Mouse (Mus musculus) lung, postnatal 0 days (tissue): ENCODE results near the gene Map3k7. TPM values are rescaled to one million over a fixed set of nuclear protein-coding genes. Genes with fewer than 3 reads are reported as not detected.

Experiments
- ATAC-seq: fragments of 200-750 bp; cut with Nextera tagmentation; 2 replicates; pipeline ENCODE4 v1.8.0; 2017; ENCODE audit warnings: moderate library complexity
- DNase-seq: peaks from one replicate; pipeline ENCODE4 v3.0.0-alpha.2; 2016; ENCODE audit warnings: low spot score
- H3K27ac ChIP-seq: fragments of 300-500 bp; sonication (generic); 2 replicates; pipeline ENCODE4 v1.5.1; 2014; ENCODE audit warnings: antibody characterized with exemption, mild to moderate bottlenecking, low read length, mixed read lengths
- H3K27me3 ChIP-seq: fragments of 300-500 bp; sonication (generic); replicated peaks from 2 replicates; pipeline ENCODE4 v1.6.1; 2014; ENCODE audit warnings: low read length, mixed read lengths; ENCODE audit not compliant: insufficient read depth
- H3K36me3 ChIP-seq: fragments of 300-500 bp; sonication (generic); 2 replicates; pipeline ENCODE4 v1.6.1; 2014; ENCODE audit warnings: low read length, mixed read lengths; ENCODE audit not compliant: insufficient read depth
- H3K4me1 ChIP-seq: fragments of 300-500 bp; sonication (generic); 2 replicates; pipeline ENCODE4 v1.6.1; 2014; ENCODE audit warnings: antibody characterized with exemption, low read depth, low read length, mixed read lengths; ENCODE audit not compliant: insufficient read depth
- H3K4me2 ChIP-seq: fragments of 300-500 bp; sonication (generic); replicated peaks from 2 replicates; pipeline ENCODE4 v1.6.1; 2014; ENCODE audit warnings: low read depth, mild to moderate bottlenecking, low read length, moderate library complexity, mixed read lengths
- H3K4me3 ChIP-seq: fragments of 300-500 bp; sonication (generic); 2 replicates; pipeline ENCODE4 v1.5.1; 2014; ENCODE audit warnings: low read depth, low read length
- H3K9ac ChIP-seq: fragments of 300-500 bp; sonication (generic); replicated peaks from 2 replicates; pipeline ENCODE4 v1.6.1; 2014; ENCODE audit warnings: low read depth, mild to moderate bottlenecking
- H3K9me3 ChIP-seq: fragments of 300-500 bp; sonication (generic); 2 replicates; pipeline ENCODE4 v1.6.1; 2016; ENCODE audit warnings: low read length, mixed read lengths
- CTCF ChIP-seq: IDR thresholded peaks from 2 replicates; pipeline ENCODE4 v1.5.1; 2016; ENCODE audit warnings: antibody characterized with exemption, mild to moderate bottlenecking
- EP300 ChIP-seq: IDR thresholded peaks from 2 replicates; pipeline ENCODE4 v1.6.1; 2016; ENCODE audit warnings: antibody characterized with exemption, mild to moderate bottlenecking, control low read depth
- WGBS: fragments of 180-500 bp; shearing (Covaris S2); extraction: QIAGEN DNeasy Blood & Tissue Kit; methylation state at CpG from one replicate; pipeline ENCODE4 v1.1.7; 2014; 5-methylcytosine and 5-hydroxymethylcytosine counted together
- polyA plus RNA-seq: library from polyadenylated mRNA; unstranded; fragments of >200 nt; fragmentation: Nextera tagmentation; extraction: Ambion mirVana; gene quantifications from 2 replicates; pipeline ENCODE4 v1.2.1, GENCODE M21; 2015

Gene Map3k7
- polyA plus RNA-seq, 1 experiment from 2014 or later = 14.5 TPM

DNA sequence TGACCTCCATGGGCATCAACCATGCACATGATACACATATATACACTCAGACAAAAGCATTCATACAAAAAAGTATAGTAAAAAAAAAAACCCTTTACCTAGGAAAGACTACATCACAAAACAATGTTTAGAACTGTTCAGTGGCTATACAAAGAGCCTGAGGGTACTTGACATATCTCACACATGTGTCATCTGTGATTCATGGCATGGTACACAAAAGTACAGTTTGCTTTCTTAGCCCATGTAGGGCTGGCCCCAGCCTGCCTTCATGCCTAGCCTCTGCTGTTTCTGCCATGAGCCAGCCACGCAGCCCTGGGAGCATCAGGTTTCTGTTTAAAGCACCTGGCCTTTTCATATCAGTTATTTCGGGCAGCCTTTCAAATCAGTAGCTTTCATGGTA is 61.2 kb downstream of the Map3k7 start:
- TF ChIP-seq EP300 = no peak
- no peak for TF ChIP-seq CTCF
- Histone ChIP-seq H3K9me3 (no peaks in the 10 kb centered on the region), H3K4me3 (no peak overlapping the region), H3K27me3 (no peaks in the 10 kb centered on the region), H3K36me3 (peaks cover 15% of the 10 kb centered on the region), H3K9ac (no peak overlapping the region), H3K4me1 (no peaks in the 10 kb centered on the region), H3K4me2 (no peak overlapping the region), H3K27ac (no peak overlapping the region)
- 65% methylated on average over 2 of the region's 2 CpGs for WGBS
- DNase-seq = peak; percentile 15
- ATAC-seq = peak; percentile 62; the same call in 1 of the 2 replicates

DNA sequence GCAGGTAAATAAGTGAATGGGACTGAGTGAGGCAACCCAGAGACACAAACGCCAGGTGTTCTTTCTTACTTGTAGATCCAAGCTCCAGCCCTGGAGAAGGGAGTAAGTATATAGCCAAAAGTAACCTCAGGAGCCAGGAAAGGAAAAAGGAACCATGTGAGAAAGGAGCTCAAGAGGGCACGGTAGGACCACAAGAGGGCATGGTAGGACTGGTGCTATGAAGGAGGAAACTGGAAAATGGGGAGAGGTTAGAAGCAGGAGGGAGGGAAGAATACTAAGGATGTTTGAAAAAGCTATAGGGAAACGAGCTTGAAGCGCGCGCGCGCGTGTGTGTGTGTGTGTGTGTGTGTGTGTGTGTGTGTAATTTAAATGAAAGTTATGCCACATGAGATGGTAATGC is 63.2 kb downstream of the Map3k7 start:
- TF ChIP-seq EP300 (no peak), CTCF (peak; percentile 25; the same call in 1 of the 2 replicates)
- DNase-seq = no peak
- 88% methylated on average over 9 of the region's 9 CpGs for WGBS

DNA sequence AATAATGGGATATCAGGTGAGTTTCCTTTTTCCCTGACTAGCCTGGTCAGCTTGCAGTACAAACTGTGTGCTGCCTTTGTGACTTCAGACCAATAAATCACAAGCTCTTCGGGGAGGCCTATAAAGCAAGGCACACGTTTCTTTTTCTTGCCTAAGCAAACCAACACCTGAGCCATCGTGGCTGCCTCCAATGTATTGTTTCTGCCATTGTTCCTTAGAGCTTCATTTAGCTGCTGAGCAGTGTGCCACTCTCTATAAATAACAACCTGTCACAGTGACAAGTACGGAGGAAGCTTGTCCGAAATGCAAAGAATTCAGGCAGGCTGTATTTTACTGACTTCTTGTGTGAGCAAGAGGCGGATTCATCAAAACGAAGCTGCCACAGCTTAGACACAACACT is 73.4 kb downstream of the Map3k7 start:
- WGBS = 54% methylated on average over 7 of the region's 7 CpGs
- H3K27me3 ChIP-seq = no peaks in the 10 kb centered on the region
- H3K9me3 ChIP-seq = no peaks in the 10 kb centered on the region
- no peaks in the 10 kb centered on the region for H3K36me3 ChIP-seq
- no peak for DNase-seq
- no peaks in the 10 kb centered on the region for H3K4me1 ChIP-seq
- H3K27ac ChIP-seq = no peak overlapping the region
- H3K4me2 ChIP-seq = no peak overlapping the region
- no peak for ATAC-seq
- TF ChIP-seq EP300 (no peak), CTCF (no peak)
- H3K4me3 ChIP-seq = no peak overlapping the region
- no peak overlapping the region for H3K9ac ChIP-seq

More for the DNA sequence above, 63.2 kb downstream of the Map3k7 start:
- H3K4me1 ChIP-seq = no peaks in the 10 kb centered on the region
- no peaks in the 10 kb centered on the region for H3K9me3 ChIP-seq
- H3K4me2 ChIP-seq = no peak overlapping the region
- no peak overlapping the region for H3K4me3 ChIP-seq
- H3K27me3 ChIP-seq = no peaks in the 10 kb centered on the region
- no peak for ATAC-seq
- H3K36me3 ChIP-seq = 0 out of 2 replicates have a peak, but pooled peaks cover 3% of the 10 kb centered on the region
- H3K9ac ChIP-seq = no peak overlapping the region
- no peak overlapping the region for H3K27ac ChIP-seq

DNA sequence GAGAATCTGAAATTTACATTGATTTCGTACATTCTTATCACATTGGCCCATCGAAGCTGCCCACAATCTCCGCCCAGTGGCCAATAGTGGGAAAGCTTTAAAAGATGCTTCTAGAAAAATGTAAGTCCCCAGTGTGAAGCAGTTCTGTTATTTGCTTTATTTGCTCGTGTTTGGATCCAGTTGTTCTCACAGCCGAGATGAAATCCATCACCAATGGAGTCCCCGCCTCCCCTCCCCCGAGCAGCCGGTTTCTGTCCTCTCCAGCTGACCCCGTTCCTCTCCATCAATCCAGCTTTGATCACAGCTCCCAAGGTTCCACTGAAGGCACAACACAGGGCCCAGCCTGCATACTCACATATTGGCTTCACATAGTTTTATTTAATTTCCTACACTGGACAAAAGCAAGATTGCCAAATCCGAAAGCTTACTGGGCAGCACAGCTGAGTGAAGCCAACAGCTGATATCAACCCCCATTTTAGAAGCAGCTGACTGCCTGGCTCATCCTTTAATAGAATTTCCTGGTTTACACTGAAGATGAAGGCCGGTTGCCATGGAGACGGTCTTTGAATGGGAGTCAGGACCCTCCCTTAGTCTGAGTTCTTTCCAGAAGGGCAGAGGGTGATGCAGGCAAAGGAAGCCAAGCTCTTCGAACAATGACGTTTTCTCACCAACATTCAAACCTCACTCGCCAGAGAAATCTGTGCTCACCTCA is 78.0 kb downstream of the Map3k7 start:
- ATAC-seq = peak; percentile 12; the same call in 1 of the 2 replicates
- no peak for DNase-seq
- no peak overlapping the region for H3K9ac ChIP-seq
- no peaks in the 10 kb centered on the region for H3K36me3 ChIP-seq
- no peak overlapping the region for H3K4me2 ChIP-seq
- no peak overlapping the region for H3K4me3 ChIP-seq
- 54% methylated on average over 15 of the region's 15 CpGs for WGBS
- H3K9me3 ChIP-seq = no peaks in the 10 kb centered on the region
- no peaks in the 10 kb centered on the region for H3K27me3 ChIP-seq
- H3K27ac ChIP-seq = no peak overlapping the region
- H3K4me1 ChIP-seq = no peaks in the 10 kb centered on the region
- peak; percentile 42 for TF ChIP-seq CTCF
- TF ChIP-seq EP300 = no peak

DNA sequence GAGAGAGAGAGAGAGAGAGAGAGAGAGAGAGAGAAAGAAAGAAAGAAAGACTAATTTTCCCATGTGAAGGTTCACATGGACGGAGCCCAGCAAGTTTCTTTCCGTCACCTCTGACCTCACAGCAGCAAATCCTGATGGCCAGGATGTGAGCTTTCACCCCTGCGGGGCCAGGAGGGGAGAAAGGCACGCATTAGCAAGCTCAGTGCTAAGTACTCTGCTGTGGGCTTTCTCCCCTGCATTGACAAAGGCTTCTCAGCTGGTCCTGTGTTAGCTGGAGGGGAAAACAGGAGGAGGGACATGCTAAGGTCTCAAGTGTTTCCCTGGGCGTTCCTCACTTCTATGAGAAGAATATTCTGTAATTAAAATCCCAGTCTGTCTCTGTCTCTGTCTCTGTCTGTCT is 81.3 kb downstream of the Map3k7 start:
- Histone ChIP-seq H3K4me3 (no peak overlapping the region), H3K27me3 (no peaks in the 10 kb centered on the region), H3K9ac (no peak overlapping the region), H3K36me3 (no peaks in the 10 kb centered on the region), H3K4me2 (no peak overlapping the region), H3K9me3 (no peaks in the 10 kb centered on the region), H3K27ac (no peak overlapping the region), H3K4me1 (no peaks in the 10 kb centered on the region)
- DNase-seq (no peak), ATAC-seq (no peak)
- 36% methylated on average over 5 of the region's 5 CpGs for WGBS
- no peak for TF ChIP-seq EP300
- no peak for TF ChIP-seq CTCF

DNA sequence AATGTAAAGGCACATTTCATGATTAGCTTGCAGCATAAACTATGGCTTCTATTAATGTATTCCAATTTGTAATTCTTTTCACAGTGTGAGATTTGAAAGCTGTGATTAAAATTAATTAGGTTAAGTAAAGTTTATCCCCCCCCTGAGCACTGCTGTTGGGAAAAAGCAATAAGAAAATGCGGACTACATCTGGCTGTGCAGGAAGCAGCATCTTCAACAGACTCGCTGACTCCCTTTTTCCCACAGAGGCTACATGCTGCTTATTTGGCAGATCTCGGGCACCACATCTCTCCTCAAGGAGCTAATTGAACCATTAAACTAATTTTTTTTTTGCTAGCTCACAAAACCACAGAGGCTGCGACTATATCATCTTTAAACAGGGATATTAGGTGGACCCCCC is 85.9 kb downstream of the Map3k7 start:
- H3K9me3 ChIP-seq = no peaks in the 10 kb centered on the region
- H3K9ac ChIP-seq = no peak overlapping the region
- H3K27ac ChIP-seq = no peak overlapping the region
- H3K4me3 ChIP-seq = no peak overlapping the region
- no peak overlapping the region for H3K4me2 ChIP-seq
- H3K27me3 ChIP-seq = no peaks in the 10 kb centered on the region
- WGBS = 53% methylated on average over 4 of the region's 4 CpGs
- H3K36me3 ChIP-seq = no peaks in the 10 kb centered on the region
- TF ChIP-seq EP300 = no peak
- no peak for DNase-seq
- no peaks in the 10 kb centered on the region for H3K4me1 ChIP-seq
- ATAC-seq = no peak
